Mouse (Mus musculus) left cerebral cortex, postnatal 14 days (tissue): ENCODE measurements around the gene Dgki. TPM values are rescaled to one million over a fixed set of nuclear protein-coding genes. Genes with fewer than 3 reads are reported as not detected.

Source experiments
- DNase-seq, 2 experiments: peaks; one replicate each; pipeline ENCODE4 v3.0.0; 2021 to 2022; ENCODE audit warnings: low spot score in 2 of 2, mixed read lengths in 1 of 2
- intact Hi-C: fragments of 180-260 bp; cut with DNase I; formaldehyde crosslinking; loops from one replicate; pipeline ENCODE4 v1.15.1; 2025
- total RNA-seq, 2 experiments: library from RNA; stranded (reverse); gene quantifications; 2 replicates each; pipeline ENCODE4 v1.2.3; 2021

Dgki gene
- total RNA-seq, 2 experiments from 2014 or later, result 62.4 to 68.7 TPM

DNA sequence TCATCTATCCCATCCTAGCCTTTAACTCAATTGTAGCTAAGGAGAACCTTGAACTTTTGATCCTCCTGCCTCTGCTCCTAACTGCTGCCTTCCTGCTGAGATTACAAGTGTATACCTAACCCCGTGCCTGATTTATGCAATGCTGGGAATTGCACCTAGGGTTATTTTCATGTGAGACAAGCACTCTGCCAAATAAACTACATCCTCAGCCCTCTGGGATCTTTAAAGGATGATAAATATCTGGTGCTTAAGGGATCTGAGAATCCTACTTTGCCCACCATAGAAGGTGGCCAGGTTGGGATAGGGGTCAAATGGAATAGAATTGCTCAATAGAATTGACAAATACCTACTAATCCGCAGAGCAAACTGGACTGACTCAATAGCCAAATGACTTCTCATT is 49.3 kb downstream of the Dgki start:
- intact Hi-C loops, result no loop called here
- DNase-seq, result no peak

GRCm38 (mm10) chr6:37245757-37246156 is 54.2 kb downstream of the Dgki start:
- intact Hi-C loops, result no loop called here
- peak; percentile 40 to 48 for DNase-seq

DNA sequence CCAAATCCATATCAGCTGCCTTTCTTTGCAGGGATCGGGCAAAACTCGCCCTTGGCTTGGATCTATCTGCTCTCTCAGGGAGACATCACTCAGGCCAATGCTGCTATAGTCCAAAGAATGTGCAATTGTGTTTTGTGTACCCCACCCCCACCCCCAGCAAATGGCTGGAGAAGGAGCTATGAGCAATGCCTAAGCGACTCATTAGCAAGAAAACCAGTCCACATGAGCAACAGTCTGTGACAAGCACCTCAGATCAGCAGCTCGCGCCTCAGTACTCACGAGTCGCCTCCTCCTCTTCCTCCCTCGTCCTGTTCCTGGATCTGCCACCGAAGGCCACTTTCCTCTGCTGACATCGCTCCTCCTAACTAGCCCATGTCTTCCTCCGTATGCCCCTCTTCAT is 55.9 kb downstream of the Dgki start:
- no peak for DNase-seq
- intact Hi-C loops, result no loop called here

GRCm38 (mm10) chr6:37242769-37243121 is 57.2 kb downstream of the Dgki start:
- DNase-seq, result no peak
- intact Hi-C loops, result loop anchor here (2.0 kb wide), 1 partner anchor 56 kb away; no protein-coding TSS in a partner anchor

GRCm38 (mm10) chr6:37242100-37242768 is 57.8 kb downstream of the Dgki start:
- DNase-seq, result peak; percentile 40 to 43
- intact Hi-C loops, result loop anchor here (2.0 kb wide), 1 partner anchor 57 kb away; no protein-coding TSS in a partner anchor

GRCm38 (mm10) chr6:37241434-37241833 is 58.5 kb downstream of the Dgki start:
- intact Hi-C loops, result no loop called here
- no peak for DNase-seq

- DNase-seq, result no peak
- intact Hi-C loops, result no loop called here
Observed at GRCm38 (mm10) chr6:37240140-37240539, 59.8 kb downstream of the Dgki start.

DNA sequence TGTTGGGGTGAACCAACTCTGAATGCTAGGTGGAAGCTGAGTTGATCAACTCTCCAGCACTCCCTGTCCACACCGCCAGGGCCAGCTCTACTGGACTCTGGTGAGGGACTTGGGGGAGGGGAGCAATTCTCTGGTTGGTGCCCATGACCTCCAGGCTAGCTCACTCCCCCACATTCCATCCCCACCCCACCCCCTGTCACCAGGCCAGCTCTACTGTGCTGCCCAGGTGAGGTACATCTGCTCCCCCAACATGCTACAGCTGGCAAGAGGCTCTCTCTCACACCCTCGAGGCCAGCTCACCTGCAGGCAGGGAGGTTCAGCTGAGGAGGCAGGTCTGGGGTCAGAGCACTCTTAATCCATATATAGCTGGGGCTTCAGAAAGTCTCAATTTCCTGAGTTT is 63.1 kb downstream of the Dgki start:
- intact Hi-C loops, result no loop called here
- no peak for DNase-seq

GRCm38 (mm10) chr6:37231148-37231547 is 68.8 kb downstream of the Dgki start:
- no peak for DNase-seq
- intact Hi-C loops, result no loop called here

- no peak for DNase-seq
- intact Hi-C loops, result no loop called here
Observed at GRCm38 (mm10) chr6:37222947-37223510, 77.0 kb downstream of the Dgki start.

- no peak for DNase-seq
- intact Hi-C loops, result no loop called here
Observed at GRCm38 (mm10) chr6:37222016-37222415, 78.0 kb downstream of the Dgki start.

DNA sequence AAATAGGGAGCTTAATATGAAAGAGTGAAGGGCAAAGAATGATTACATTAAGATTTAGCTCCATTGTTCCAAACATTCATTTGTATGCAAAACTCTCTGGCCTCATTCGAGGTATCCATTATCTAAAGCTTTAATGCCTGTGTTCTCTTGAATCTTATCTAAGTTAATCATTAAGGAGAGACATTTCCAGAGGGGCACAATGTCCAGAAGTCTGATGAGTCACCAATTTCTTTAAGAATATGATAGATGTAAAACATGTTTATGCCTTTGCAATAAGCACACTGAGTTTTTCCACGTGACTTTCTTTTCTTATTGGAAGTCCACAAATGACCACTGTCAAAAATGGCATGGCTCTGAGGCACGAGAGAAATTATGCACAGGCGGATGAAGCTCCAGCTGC is 80.9 kb downstream of the Dgki start:
- DNase-seq, result no peak

DNA sequence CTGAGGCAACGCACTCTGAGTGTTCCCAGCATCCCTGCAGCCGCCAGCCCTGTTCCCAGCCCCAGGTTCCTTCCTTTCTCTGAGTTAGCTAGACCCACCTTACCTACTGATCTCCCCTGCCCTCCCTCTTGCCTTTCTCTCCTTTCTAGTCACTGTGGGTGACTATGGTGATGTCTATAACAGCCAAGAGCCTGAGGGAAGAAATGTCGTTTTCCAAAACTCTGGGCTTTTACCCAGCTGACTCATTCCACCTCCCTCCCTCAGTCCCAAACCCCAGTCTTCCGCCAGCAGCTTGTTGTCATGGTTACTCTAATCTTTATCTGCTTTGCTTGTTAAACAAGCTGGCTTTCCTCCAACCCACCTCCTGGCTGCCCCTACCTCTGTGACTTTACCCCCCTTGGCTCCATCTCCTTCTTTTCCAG is 83.6 kb downstream of the Dgki start:
- peak; percentile 64 to 75 for DNase-seq

More for the DNA sequence above, 80.9 kb downstream of the Dgki start:
- intact Hi-C loops, result no loop called here

GRCm38 (mm10) chr6:37215655-37216054 is 84.3 kb downstream of the Dgki start:
- intact Hi-C loops, result no loop called here
- peak in 1 of 2 experiments; percentile 39 for DNase-seq

More for the DNA sequence above, 83.6 kb downstream of the Dgki start:
- intact Hi-C loops, result no loop called here

DNA sequence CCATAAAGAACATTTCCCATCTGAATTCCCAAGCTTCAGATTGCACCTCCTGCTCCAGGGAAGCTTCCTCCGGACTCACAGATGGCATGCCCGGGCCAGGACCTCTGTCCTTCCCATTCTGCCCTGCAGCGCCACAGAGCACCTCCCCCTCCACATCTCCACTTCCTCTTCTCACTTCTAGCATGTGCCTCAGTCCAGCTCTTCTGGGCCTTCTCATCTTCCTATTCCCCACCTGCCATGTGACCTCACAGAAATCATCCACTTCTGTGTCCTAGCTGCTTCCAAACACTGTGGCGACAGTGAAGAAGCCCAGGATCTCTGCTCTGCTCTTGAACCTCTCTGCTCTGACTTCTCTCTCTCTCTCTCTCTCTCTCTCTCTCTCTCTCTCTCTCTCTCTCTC is 87.1 kb downstream of the Dgki start:
- no peak for DNase-seq
- intact Hi-C loops, result no loop called here

DNA sequence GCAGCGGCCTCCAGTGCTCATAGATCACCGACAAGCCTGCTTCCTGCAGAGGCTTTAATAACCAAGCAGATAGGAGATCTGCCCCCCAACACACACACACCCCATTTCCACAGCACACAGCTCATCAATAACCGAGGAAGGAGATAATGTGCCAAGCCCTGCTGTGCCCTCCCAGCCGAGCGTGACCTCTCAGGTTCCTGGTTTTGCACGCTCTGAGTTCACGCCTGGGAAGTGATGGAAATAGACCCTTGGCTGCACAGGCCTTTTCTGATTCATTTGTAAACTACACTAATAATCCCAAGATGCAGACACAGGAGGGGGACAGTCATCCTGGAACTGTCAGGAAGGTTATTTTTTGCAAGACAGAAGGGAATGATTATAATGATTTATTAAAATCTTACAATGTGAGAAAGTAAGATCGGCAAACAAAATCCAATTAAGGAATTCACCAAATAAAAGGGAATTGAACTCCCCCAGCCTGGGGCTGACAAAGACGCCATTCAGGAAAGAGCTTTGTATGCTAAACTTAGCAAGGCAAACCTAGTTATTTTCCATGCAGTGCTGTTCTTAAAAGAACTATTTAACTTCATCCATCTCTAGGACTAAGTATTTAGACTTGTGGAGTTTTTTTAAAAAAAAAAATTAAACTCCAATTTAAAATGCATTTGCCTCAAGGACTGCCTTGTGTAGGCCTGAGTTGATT is 88.3 kb downstream of the Dgki start:
- intact Hi-C loops, result no loop called here
- DNase-seq, result no peak

DNA sequence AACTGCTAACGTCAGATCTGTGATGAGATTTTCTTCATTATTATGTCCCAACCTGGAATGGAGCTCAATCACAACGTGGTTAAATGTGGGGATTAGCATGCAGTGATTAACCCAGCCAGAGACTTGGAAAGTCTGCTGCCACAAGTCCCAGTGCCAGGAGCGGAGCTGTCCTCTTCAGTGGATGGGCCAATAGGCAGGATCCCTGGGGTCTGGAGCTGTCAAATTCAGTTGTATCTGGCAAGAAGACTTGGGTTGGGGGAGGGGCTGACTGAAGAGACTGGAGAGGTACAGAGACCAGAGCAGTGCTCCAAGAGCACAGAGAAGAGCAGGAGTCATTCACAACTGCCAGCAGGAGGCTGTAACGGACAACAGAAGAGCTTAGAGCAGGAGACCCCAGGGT is 97.1 kb downstream of the Dgki start:
- DNase-seq, result no peak
- intact Hi-C loops, result no loop called here

DNA sequence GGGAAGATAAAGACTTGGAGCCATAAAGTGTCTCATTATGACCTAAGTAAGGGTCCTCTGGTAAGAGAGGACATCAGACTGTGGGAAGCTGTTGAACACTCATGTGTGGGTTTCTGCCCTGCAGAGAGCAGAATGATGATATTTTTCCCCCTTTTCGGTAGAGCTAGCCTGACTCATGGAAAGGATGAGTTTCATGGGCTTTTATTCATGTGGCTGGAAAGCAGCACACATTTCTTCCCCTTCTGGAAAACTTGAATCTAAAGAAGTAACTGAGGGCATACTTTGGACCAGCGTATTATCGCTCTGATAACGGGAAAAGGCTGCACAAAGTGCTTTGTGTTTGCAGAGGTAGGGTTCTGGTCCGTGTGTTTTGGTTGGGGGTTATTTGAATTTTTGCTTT is 99.1 kb downstream of the Dgki start:
- intact Hi-C loops, result no loop called here
- DNase-seq, result no peak

DNA sequence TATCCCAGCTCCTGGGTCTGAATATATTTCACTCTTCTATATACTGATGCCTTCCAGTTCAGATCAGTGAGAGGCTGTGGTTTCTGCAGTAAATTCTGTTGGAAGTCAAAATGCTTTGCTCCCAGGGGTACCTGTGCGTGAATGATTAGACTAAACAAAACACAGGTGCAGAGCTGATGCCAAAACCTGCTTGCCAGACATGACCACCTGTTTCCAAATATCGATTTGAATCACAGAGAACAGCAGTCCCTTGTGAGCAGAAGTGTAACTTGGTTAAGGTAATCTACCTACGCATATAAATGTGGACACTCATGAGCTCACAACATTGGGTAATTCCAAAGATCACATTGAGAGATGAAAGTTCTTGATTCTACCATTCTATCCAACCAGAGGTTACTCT is 100.5 kb downstream of the Dgki start:
- intact Hi-C loops, result no loop called here
- no peak for DNase-seq

- no peak for DNase-seq
- intact Hi-C loops, result no loop called here
Observed at GRCm38 (mm10) chr6:37197745-37198144, 102.2 kb downstream of the Dgki start.

DNA sequence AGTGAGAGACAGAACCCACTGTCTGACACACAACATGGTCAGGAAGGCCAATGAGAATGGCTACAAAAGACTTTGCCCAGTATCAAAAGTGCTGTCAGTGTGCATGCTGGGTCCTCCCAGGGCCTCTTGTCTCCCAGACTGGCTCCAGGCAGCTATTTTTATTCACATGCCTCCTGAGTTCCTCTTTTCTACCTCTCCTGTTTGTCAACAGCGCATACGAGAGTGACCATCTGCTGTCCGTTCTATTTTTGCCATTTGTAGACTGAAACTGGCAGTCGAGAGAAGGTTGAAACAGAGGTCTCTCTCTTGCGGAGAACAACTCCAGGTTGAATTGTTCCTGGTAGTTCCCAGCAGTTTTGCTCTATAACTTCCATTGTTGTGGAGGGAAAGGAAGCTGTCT is 103.1 kb downstream of the Dgki start:
- intact Hi-C loops, result no loop called here
- DNase-seq, result peak in 1 of 2 experiments; percentile 41
